Mouse (Mus musculus) ES-Bruce4 (cell line): ENCODE measurements at regions not wholly inside any gene's neighbourhood (a gene's known extent, or its start where the extent isn't known, plus 50 kb on each side); places are given as distances from the start of the nearest gene placed in this dataset.

Experiments used
- CTCF ChIP-seq: IDR thresholded peaks from one replicate; pipeline ENCODE4 v1.8.1; 2011; ENCODE audit warnings: low read depth, low read length
- POLR2A ChIP-seq: IDR thresholded peaks from one replicate; pipeline ENCODE4 v1.8.1; 2011; ENCODE audit warnings: low read length; ENCODE audit not compliant: insufficient read depth

DNA sequence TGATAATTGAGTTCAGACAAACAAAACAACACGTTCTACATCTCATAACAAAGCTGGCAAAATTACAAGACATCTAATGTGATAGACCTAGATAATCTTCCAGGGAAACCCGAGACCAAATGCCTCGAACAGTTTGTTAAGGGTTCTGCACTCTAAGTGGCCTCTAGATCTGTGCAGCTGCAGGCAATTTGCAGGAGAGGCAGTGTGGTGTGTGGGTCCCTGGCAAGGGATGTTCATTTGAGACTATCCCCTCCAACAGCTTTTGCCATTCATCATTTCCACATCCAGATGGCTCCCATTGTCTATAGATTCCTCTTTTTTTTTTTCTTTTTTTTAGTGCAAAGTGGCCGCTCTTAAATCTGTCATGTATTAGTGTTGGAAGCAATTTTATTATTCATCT lies 80.3 kb upstream of the Ccng1 start:
- TF ChIP-seq CTCF (no peak), POLR2A (no peak)
